Mouse (Mus musculus) ovary, adult 18-20 months (tissue): ENCODE data around the gene Btg1-ps1.
"Not testable (repeated sequence)": the region's sequence is repeated elsewhere in the genome, so short reads cannot be mapped to it uniquely, and the experiment has no call there.

ENCODE experiments used
- DNase-seq: peaks from one replicate; pipeline ENCODE4 v3.0.0; 2022; ENCODE audit warnings: low spot score, mixed read lengths

Btg1-ps1 gene

DNA sequence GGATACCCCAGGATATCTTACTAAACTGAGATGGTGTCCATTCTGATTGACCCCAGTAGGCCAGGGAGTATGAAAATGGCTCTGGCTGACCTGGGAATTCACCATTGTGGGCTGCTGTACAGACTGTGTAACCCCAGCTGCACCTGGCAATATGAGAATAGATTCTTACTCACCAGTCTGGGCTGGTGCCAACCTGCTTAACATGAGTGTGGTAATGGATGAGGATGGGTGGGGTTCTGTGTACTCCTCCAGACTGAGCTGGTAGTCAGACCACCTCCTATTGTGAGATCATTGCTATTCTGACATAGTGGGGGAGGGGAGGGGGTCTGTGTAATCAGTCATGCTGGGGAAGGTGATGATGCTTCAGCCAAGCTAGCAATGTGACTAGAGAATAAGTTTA lies at the start of gene Btg1-ps1:
Gene Btg1-ps1 (minus strand): TSS at position 219 of the 400 bp plus-strand sequence.
- DNase-seq: not testable (repeated sequence)

DNA sequence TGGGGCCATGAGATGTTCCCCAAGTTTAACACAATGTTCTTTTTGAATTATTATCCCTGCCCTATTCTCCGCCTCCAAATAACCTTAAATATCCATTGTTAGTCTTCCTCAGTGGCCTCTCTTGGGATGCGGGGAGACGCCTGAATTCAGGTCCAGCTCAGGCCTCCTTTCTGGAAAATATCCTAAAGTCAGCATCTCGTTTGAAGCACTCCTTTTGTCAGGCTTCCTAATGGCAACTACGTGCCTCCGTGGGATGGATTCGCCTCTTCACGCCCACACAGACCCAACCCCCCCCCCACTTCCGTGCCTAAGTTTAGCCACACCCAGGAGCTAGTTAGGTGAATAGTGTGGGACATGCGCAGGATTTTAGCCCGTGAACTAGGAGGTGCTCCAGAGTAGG lies 47.6 kb upstream of the Btg1-ps1 start, which contains the start of gene Rhox10:
Gene Rhox10 (plus strand): TSS at position 301 of the 400 bp plus-strand sequence.
- DNase-seq: no peak

DNA sequence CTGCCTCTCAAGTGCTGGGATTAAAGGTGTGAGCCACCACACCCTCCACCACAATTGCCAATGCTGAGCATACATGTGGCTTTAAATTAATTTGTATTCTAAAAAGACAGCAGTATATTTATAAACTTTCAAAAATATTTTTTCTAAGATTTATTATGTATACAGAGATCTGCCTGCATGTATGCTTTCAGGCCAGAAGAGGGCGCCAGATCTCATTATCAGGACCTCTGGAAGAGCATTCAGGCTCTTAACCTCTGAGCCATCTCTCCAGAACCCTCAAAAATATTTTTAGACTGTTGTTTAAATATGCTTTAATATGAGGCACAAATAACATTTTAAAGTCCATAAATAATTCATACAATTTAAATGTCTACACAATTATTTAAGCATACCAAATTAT lies 42.9 kb upstream of the Btg1-ps1 start:
- DNase-seq: no peak

DNA sequence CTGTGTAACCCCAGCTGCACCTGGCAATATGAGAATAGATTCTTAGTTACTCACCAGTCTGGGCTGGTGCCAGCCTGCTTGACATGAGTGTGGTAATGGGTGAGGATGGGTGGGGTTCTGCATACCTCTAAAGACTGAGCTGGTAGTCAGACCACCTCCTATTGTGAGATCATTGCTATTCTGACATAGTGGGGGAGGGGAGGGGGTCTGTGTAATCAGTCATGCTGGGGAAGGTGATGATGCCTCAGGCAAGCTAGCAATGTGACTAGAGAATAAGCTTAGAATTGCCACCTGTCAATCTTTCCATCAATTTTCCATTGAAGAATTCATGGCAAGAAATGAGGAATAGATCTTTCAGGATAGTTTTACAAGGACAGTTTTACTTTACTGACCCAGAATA lies 24.4 kb upstream of the Btg1-ps1 start, which contains the start of gene Btg1-ps2:
Gene Btg1-ps2 (minus strand): TSS at position 101 of the 400 bp plus-strand sequence.
- not testable (repeated sequence) for DNase-seq

DNA sequence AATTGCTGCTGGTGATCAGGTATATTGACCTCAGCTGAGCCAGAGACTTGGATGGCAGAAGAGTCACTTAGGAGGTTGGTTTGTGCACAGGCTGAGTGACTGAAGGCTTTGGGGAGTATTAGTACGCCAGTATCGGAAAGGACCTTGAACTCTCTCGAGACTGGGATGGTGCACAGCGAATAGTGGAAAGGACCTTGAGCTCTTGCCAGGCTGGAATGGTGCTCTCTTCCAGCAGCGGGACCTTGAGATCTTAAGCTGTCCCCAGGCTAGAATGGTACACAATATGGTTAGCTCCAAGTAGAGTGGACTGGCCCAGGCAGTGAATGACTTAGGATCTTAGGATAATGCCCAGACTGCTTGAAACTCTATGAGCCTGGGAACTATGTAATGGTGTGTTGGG lies 21.1 kb upstream of the Btg1-ps1 start:
- DNase-seq: peak; percentile 40

DNA sequence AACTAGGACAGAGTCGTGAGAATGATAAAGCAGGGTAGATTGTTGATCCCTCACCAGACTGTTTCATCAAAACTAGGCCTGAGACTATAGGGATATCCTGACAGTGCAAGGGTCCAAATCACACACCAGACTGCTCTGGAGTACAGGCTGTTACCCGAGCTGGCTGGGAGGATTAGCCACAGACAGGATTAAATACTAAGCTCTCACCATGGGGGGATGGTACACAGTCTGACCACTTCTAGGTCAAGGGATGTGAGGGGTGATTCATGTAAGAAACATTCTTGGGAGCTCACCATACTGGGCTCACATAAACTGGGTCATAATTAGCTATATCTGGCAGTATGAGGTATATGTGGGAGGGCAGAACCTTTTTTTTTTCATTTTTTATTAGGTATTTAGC lies 15.2 kb upstream of the Btg1-ps1 start:
- no peak for DNase-seq

DNA sequence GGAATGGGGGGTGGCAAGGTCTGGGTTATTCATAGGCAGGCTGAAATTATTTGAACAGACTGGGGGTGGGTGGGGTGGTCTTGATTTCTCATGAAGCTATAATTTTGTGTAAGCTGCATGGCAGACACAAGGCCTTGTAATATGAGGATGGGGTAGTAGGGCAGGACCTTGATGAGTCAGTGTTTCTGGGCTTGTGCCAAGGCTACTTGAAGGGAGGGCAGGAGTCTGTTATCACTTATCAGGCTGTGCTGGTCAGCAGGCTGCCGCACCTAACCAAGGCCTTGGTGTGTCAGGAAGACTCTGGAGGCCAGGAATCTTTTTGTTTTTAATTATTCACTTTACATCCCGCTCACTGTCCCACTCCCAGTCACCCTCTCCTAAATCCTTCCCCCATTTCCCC lies 9.9 kb downstream of the Btg1-ps1 start:
- peak; percentile 74 for DNase-seq
